Mouse (Mus musculus): ENCODE data around the gene Mms19.

DNA sequence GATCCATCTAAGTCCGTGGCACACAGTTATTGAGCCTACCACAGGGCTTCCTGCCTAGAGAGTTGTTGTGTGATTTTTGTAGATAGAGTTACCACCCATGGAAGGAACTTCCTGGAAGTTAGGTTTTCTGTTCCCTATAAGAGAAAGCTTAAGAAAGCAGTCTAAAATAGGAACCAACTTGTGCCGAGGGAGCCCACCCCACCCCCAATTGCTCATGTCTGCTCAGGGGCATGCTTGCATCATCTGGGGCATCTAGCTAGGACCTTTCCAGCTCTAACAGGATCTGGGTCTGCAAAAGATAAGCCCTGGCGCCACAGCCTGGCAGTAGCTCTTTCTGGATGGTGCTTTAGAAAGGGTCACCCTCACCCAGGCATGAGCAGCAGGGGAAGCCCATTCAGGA, 24.7 kb upstream of the Mms19 start:
- TF ChIP-seq CTCF (IDR thresholded peaks at IDR 0.05; ENCODE audit: low read depth, low read length) (no peak), POLR2A (IDR thresholded peaks at IDR 0.05; ENCODE audit: insufficient read depth, low read length) (no peak), EP300 (IDR thresholded peaks at IDR 0.05; ENCODE audit: insufficient read depth, low read depth, low read length) (no peak)
